Mouse (Mus musculus) ES-Bruce4 (cell line): ENCODE data around the gene Cdkl1.

ENCODE experiments used
- CTCF ChIP-seq: IDR thresholded peaks from one replicate; pipeline ENCODE4 v1.8.1; 2011; ENCODE audit warnings: low read depth, low read length
- EP300 ChIP-seq: IDR thresholded peaks from 2 replicates; pipeline ENCODE4 v1.6.1; 2011; ENCODE audit warnings: low read depth, low read length; ENCODE audit not compliant: insufficient read depth
- POLR2A ChIP-seq: IDR thresholded peaks from one replicate; pipeline ENCODE4 v1.8.1; 2011; ENCODE audit warnings: low read length; ENCODE audit not compliant: insufficient read depth

DNA sequence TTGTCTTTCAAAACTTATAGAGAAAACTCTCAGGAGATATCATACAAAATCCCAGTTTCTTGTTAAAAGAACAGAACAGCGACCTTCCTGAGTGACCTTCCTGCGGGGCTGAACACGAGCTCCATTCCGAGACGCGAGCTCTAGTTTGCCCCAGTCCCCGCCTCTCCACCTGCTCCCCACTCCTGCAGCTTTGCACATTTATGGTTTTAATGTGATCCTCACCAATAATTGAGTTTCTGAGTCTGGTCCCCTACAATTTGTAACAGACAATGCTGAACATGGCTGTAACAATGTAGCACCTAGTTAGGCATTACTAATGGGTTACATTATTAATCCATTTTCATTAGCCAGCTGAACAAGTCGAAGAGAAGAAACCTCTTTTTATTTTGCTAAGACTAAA, 9.6 kb downstream of the Cdkl1 start:
- TF ChIP-seq EP300 (no peak), CTCF (no peak), POLR2A (no peak)
